Mouse (Mus musculus) embryonic facial prominence, embryonic 13.5 days (tissue): ENCODE measurements at regions not wholly inside any gene's neighbourhood (a gene's known extent, or its start where the extent isn't known, plus 50 kb on each side); places are given as distances from the start of the nearest gene placed in this dataset.
"Not testable (repeated sequence)": the region's sequence is repeated elsewhere in the genome, so short reads cannot be mapped to it uniquely, and the experiment has no call there.

Experiments
- ATAC-seq: fragments of 200-750 bp; cut with Nextera tagmentation; 2 replicates; pipeline ENCODE4 v1.8.0; 2017; ENCODE audit warnings: low read depth; ENCODE audit not compliant: insufficient number of reproducible peaks, insufficient read depth, low FRiP score, low TSS enrichment
- H3K27ac ChIP-seq: fragments of 300-500 bp; sonication (generic); 2 replicates; pipeline ENCODE4 v1.5.1; 2015; ENCODE audit warnings: moderate library complexity, mild to moderate bottlenecking, inconsistent platforms
- H3K27me3 ChIP-seq: fragments of 300-500 bp; sonication (generic); 2 replicates; pipeline ENCODE4 v1.6.1; 2015; ENCODE audit warnings: mild to moderate bottlenecking, inconsistent platforms
- H3K36me3 ChIP-seq: fragments of 300-500 bp; sonication (generic); 2 replicates; pipeline ENCODE4 v1.6.1; 2015; ENCODE audit warnings: mild to moderate bottlenecking, inconsistent platforms
- H3K4me1 ChIP-seq: fragments of 300-500 bp; sonication (generic); 2 replicates; pipeline ENCODE4 v1.6.1; 2015; ENCODE audit warnings: inconsistent platforms
- H3K4me2 ChIP-seq: fragments of 300-500 bp; sonication (generic); 2 replicates; pipeline ENCODE4 v1.6.1; 2015; ENCODE audit warnings: moderate library complexity, mild to moderate bottlenecking, inconsistent platforms
- H3K4me3 ChIP-seq: fragments of 300-500 bp; sonication (generic); 2 replicates; pipeline ENCODE4 v1.5.1; 2015; ENCODE audit warnings: mild to moderate bottlenecking, inconsistent platforms
- H3K9ac ChIP-seq: fragments of 300-500 bp; sonication (generic); 2 replicates; pipeline ENCODE4 v1.6.1; 2015; ENCODE audit warnings: mild to moderate bottlenecking, inconsistent platforms
- H3K9me3 ChIP-seq: fragments of 300-500 bp; sonication (generic); 2 replicates; pipeline ENCODE4 v1.6.1; 2016; ENCODE audit warnings: inconsistent platforms
- WGBS: fragments of 180-500 bp; shearing (Covaris S2); methylation state at CpG from one replicate; pipeline ENCODE4 v1.1.7; 2015; ENCODE audit warnings: mixed read lengths; 5-methylcytosine and 5-hydroxymethylcytosine counted together

- WGBS = 73% methylated on average over 6 of the region's 6 CpGs
- Histone ChIP-seq H3K4me1 (no peaks in the 10 kb centered on the region), H3K9ac (no peak overlapping the region), H3K4me2 (no peak overlapping the region), H3K36me3 (no peaks in the 10 kb centered on the region), H3K4me3 (no peak overlapping the region), H3K27me3 (no peaks in the 10 kb centered on the region), H3K27ac (no peak overlapping the region), H3K9me3 (no peaks in the 10 kb centered on the region)
- no peak for ATAC-seq
These were observed 513.9 kb upstream of the Gulo start for GRCm38 (mm10) chr14:66522856-66523400.

DNA sequence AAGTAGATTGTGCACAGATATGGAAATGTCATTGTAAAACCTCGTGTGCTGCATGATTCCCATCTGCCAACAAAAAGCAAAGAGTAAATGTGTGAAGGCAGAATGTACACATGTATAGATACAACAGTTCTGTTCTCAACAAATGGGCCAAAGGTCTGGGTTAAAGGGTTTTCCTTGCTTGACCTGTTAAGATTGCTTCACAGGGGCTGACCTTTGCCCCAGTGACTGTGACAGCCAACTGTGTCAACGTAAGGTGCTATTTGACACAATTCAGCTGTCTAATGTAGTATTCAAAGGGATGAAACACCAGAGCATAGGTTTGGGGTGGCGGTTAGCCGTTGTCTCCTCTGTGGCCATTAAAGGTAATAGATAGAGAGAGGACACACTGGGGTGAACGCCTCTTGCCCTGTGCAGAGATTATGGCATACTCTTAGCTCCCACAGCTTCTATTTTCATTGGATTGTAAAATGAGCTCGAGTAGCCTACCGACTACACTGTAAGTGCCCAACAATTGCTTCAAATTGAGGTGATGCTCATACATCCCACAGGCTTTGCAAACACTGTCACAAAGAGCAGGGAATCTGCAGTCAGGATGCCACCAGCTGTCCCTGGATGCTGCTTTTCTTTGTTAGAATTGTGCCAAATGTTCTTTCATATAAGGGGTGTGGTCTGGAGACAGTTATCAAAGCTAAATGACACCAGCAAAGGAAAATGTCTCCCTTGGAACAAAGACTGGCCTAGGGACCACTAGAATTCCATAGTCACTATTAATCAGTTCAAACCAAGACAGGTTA, 513.0 kb upstream of the Gulo start:
- Histone ChIP-seq H3K9me3 (no peaks in the 10 kb centered on the region), H3K4me3 (no peak overlapping the region), H3K4me2 (no peak overlapping the region), H3K27ac (no peak overlapping the region), H3K27me3 (no peaks in the 10 kb centered on the region), H3K36me3 (no peaks in the 10 kb centered on the region), H3K9ac (no peak overlapping the region), H3K4me1 (no peaks in the 10 kb centered on the region)
- 68% methylated on average over 7 of the region's 7 CpGs for WGBS
- no peak for ATAC-seq

DNA sequence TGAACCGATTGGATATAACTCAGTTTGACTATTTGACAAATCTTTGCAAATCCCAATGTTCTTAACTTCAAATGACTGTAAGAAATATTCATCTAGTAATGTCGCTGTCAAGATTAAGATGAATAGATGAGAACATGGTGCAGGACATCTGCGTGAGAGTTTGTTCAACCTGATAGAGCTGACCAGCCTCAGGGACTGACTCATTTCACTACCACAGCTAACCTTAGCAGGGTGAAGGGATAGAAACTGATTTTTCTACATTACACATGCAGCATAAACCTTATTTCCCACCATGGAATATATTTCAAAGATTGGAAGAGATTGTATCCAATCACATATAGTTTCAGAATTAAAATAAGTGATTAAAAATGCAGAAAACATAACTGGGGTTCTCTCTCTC, 507.8 kb upstream of the Gulo start:
- Histone ChIP-seq H3K4me2 (no peak overlapping the region), H3K36me3 (no peaks in the 10 kb centered on the region), H3K4me3 (no peak overlapping the region), H3K9me3 (no peaks in the 10 kb centered on the region), H3K27ac (no peak overlapping the region), H3K9ac (no peak overlapping the region), H3K4me1 (no peaks in the 10 kb centered on the region), H3K27me3 (no peaks in the 10 kb centered on the region)
- ATAC-seq = no peak
- WGBS = 89% methylated on average over 3 of the region's 3 CpGs

- Histone ChIP-seq H3K4me1 (no peaks in the 10 kb centered on the region), H3K4me2 (no peak overlapping the region), H3K4me3 (no peak overlapping the region), H3K36me3 (no peaks in the 10 kb centered on the region), H3K9me3 (no peaks in the 10 kb centered on the region), H3K9ac (no peak overlapping the region), H3K27me3 (no peaks in the 10 kb centered on the region), H3K27ac (no peak overlapping the region)
- ATAC-seq = no peak
- WGBS = 81% methylated on average over 5 of the region's 5 CpGs
These were observed 501.7 kb upstream of the Gulo start for GRCm38 (mm10) chr14:66510750-66511149.

- H3K4me1 ChIP-seq = no peaks in the 10 kb centered on the region
- no peaks in the 10 kb centered on the region for H3K9me3 ChIP-seq
- no peak overlapping the region for H3K4me3 ChIP-seq
- no peaks in the 10 kb centered on the region for H3K27me3 ChIP-seq
- no peak for ATAC-seq
- WGBS = 57% methylated on average over 1 of the region's 1 CpGs
- H3K36me3 ChIP-seq = no peaks in the 10 kb centered on the region
- no peak overlapping the region for H3K27ac ChIP-seq
- no peak overlapping the region for H3K9ac ChIP-seq
- no peak overlapping the region for H3K4me2 ChIP-seq
These were observed 501.2 kb upstream of the Gulo start for GRCm38 (mm10) chr14:66510218-66510617.

GRCm38 (mm10) chr14:66509706-66510105, 500.7 kb upstream of the Gulo start:
- H3K27ac ChIP-seq = no peak overlapping the region
- H3K4me3 ChIP-seq = no peak overlapping the region
- H3K27me3 ChIP-seq = no peaks in the 10 kb centered on the region
- no peak overlapping the region for H3K4me2 ChIP-seq
- H3K9me3 ChIP-seq = no peaks in the 10 kb centered on the region
- H3K36me3 ChIP-seq = no peaks in the 10 kb centered on the region
- ATAC-seq = no peak
- WGBS = 90% methylated on average over 7 of the region's 7 CpGs
- no peak overlapping the region for H3K9ac ChIP-seq
- no peaks in the 10 kb centered on the region for H3K4me1 ChIP-seq

DNA sequence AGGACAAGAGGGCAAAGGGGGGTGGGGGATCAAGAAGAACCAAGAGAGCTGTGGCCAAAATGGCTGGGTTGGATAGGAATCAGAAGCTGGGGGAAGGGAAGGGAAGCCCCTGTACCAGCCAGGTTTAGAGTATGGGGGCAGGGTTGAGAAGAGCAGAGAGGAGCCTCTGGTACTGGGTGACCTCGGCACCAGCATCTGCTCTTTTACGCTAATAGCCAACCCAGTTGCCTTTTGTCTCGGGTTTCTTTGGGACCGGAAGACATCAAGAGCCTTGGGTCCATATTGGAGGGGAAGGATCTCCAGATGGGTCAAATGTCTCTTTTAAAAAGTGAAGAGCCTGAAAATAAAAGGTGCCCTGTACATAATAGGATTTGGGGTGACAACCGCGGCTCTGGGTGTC, 493.0 kb upstream of the Gulo start:
- H3K4me2 ChIP-seq = no peak overlapping the region
- no peaks in the 10 kb centered on the region for H3K36me3 ChIP-seq
- no peaks in the 10 kb centered on the region for H3K9me3 ChIP-seq
- 78% methylated on average over 6 of the region's 6 CpGs for WGBS
- no peak overlapping the region for H3K9ac ChIP-seq
- no peak overlapping the region for H3K4me3 ChIP-seq
- peaks cover 11% of the 10 kb centered on the region for H3K4me1 ChIP-seq
- no peak overlapping the region for H3K27ac ChIP-seq
- ATAC-seq = no peak
- no peaks in the 10 kb centered on the region for H3K27me3 ChIP-seq

GRCm38 (mm10) chr14:66499896-66500295, 490.9 kb upstream of the Gulo start:
- ATAC-seq = peak; percentile 67; the same call in 1 of the 2 replicates
- Histone ChIP-seq H3K4me1 (peaks cover 15% of the 10 kb centered on the region), H3K27ac (0 out of 2 replicates have a peak overlapping the region, but pooled peaks have one; percentile 23), H3K4me2 (peak overlapping the region; percentile 47), H3K9ac (no peak overlapping the region), H3K27me3 (no peaks in the 10 kb centered on the region), H3K36me3 (no peaks in the 10 kb centered on the region), H3K4me3 (0 out of 2 replicates have a peak overlapping the region, but pooled peaks have one; percentile 16), H3K9me3 (no peaks in the 10 kb centered on the region)
- 10% methylated on average over 11 of the region's 11 CpGs for WGBS

DNA sequence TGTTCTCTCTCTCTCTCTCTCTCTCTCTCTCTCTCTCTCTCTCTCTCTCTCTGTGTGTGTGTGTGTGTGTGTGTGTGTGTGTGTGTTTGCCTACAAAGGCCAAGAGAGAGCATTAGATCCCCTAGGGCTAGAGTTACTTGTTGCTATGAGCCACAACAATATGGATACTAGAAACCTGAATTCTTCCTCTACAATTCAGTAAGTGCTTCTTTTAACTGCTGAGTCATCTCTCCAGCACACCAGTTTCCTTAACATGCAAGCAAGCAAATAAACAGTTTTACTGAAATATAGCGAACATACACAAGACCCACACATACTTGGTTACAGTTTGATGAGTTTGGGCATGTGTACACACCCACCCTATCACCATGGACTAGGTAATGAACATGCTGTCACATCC, 486.1 kb upstream of the Gulo start:
- WGBS = 80% methylated on average over 1 of the region's 1 CpGs
- no peak overlapping the region for H3K4me3 ChIP-seq
- peaks cover 19% of the 10 kb centered on the region for H3K4me1 ChIP-seq
- H3K36me3 ChIP-seq = no peaks in the 10 kb centered on the region
- no peak for ATAC-seq
- no peaks in the 10 kb centered on the region for H3K9me3 ChIP-seq
- H3K27me3 ChIP-seq = no peaks in the 10 kb centered on the region
- H3K27ac ChIP-seq = no peak overlapping the region
- H3K9ac ChIP-seq = no peak overlapping the region
- H3K4me2 ChIP-seq = no peak overlapping the region

DNA sequence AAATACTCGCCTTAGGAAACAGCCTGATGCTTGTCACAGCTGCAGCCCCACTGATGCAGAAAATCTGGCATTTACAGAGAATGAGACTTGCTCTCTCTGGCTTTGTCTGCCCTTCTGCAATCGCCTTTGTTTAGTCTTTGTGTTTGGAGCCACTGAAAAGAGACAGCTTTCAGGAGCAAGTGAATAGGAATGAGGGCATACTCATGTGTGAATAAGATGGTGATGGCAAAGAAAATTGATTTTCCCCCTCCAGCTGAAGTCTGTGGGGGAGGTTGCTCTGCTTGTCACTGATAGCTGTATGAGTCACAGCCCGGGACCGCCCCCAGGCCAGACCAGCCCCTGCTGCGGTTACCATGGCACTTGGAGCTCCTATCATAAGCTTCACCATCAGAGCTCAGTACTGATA, 485.5 kb upstream of the Gulo start:
- WGBS = 7% methylated on average over 5 of the region's 5 CpGs
- Histone ChIP-seq H3K27me3 (no peaks in the 10 kb centered on the region), H3K4me2 (peak overlapping the region; percentile 14; the same call in 1 of the 2 replicates), H3K9me3 (no peaks in the 10 kb centered on the region), H3K36me3 (no peaks in the 10 kb centered on the region), H3K4me1 (peaks cover 15% of the 10 kb centered on the region), H3K27ac (no peak overlapping the region), H3K4me3 (no peak overlapping the region), H3K9ac (no peak overlapping the region)
- 0 out of 2 replicates have a peak, but pooled peaks have one; percentile 62 for ATAC-seq

GRCm38 (mm10) chr14:66493691-66494121, 484.7 kb upstream of the Gulo start:
- no peaks in the 10 kb centered on the region for H3K36me3 ChIP-seq

DNA sequence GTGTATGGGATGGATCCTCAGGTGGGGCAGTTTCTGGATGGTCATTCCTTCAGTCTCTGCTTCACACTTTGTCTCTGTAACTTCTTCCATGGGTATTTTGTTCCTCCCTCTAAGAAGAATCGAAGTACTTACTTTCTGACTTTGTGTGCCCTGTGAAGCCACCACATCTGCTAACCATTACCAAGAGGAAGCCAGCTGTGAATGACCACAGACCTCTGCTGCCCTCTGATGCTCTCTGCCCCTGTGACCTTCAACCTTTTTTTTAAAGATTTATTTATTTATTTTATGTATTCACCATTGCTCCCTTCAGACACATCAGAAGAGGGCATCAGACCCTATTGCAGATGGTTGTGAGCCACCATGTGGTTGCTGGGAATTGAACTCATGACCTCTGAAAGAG, 475.7 kb upstream of the Gulo start:
- H3K27me3 ChIP-seq, H3K36me3 ChIP-seq, H3K27ac ChIP-seq, H3K4me3 ChIP-seq, ATAC-seq, H3K4me2 ChIP-seq, H3K9ac ChIP-seq, H3K4me1 ChIP-seq, H3K9me3 ChIP-seq: not testable (repeated sequence)
- 19% methylated on average over 1 of the region's 1 CpGs for WGBS

More at GRCm38 (mm10) chr14:66493691-66494121, 484.7 kb upstream of the Gulo start:
- Histone ChIP-seq H3K27me3 (no peaks in the 10 kb centered on the region), H3K27ac (no peak overlapping the region), H3K4me2 (no peak overlapping the region), H3K9me3 (no peaks in the 10 kb centered on the region), H3K4me1 (peaks cover 13% of the 10 kb centered on the region), H3K4me3 (no peak overlapping the region), H3K9ac (no peak overlapping the region)
- ATAC-seq = no peak
- 38% methylated on average over 4 of the region's 4 CpGs for WGBS
